ENCODE assay signal across 10 mouse cellular contexts in the genomic region with DNA sequence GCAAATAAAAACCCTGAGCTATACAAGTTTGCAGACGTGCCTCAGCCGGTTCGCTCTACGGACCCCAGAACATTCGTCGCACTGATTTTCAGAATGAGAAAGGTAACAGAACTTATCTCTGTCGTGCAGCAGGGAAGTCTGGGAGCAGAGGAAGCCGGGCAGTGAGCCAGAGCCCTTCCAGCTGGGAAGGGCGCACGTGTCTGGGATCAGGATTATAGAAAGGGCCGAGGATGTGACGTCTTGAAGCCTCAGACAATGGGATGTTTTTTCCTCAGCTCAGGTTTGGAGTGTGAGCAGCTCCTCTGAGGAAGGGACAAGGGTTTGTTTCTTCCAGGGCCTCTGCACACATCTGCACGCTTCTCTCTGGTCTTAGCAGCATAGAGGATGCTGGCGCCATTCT. TPM values are rescaled to one million over a fixed set of nuclear protein-coding genes. Genes with fewer than 3 reads are reported as not detected.
DNase-seq lines count a peak whose midpoint lies in the region; ATAC-seq and TF ChIP-seq lines count a peak whose summit lies in the region.
"Had no signal": no experiment of that assay in that cellular context is flagged by ENCODE, and none has a peak within 500 bp of the region (broad histone marks: within the 10 kb centered on the region; RNA-seq: fewer than 3 reads in every experiment).

No protein-coding gene starts in this region.

- TF ChIP-seq EP300 in heart, adult 2 months (IDR thresholded peaks at IDR 0.05; ENCODE audit: insufficient read depth, low read depth, low read length) = peak; percentile 98

- no peak for ATAC-seq in hindbrain, embryonic 11.5 days (ENCODE audit: low FRiP score)

- peak; percentile 86; the same call in 1 of the 2 replicates for TF ChIP-seq POLR2A in heart, adult 2 months (IDR thresholded peaks at IDR 0.05; ENCODE audit: insufficient read depth, low read depth, low read length)
- no peak for TF ChIP-seq POLR2A in lung, adult 2 months (IDR thresholded peaks at IDR 0.05; ENCODE audit: borderline replicate concordance, extremely low read depth, low read depth, low read length)

- peaks cover 59% of the 10 kb centered on the region for H3K4me1 ChIP-seq in hindbrain, embryonic 10.5 days (replicated peaks)
- H3K4me1 ChIP-seq in hindbrain, embryonic 11.5 days (replicated peaks; ENCODE audit: control insufficient read depth, insufficient read depth, low read length) = peaks cover 9% of the 10 kb centered on the region
- peaks cover 11% of the 10 kb centered on the region for H3K4me1 ChIP-seq in heart, adult 2 months (ENCODE audit: control insufficient read depth, insufficient read depth, low read length)
- H3K4me1 ChIP-seq in lung, adult 2 months (ENCODE audit: control insufficient read depth, insufficient read depth, low read length) = peaks cover 3% of the 10 kb centered on the region; the same call in 1 of the 2 replicates

- no peak overlapping the region for H3K4me2 ChIP-seq in hindbrain, embryonic 11.5 days (replicated peaks; ENCODE audit: low read depth, low read length)

- H3K27me3 ChIP-seq in hindbrain, embryonic 10.5 days (ENCODE audit: insufficient read depth, poor library complexity, severe bottlenecking) = no peaks in the 10 kb centered on the region; the same call in 1 of the 2 replicates
- H3K27me3 ChIP-seq in hindbrain, embryonic 11.5 days (ENCODE audit: control insufficient read depth, insufficient read depth, low read length) = no peaks in the 10 kb centered on the region
- no peaks in the 10 kb centered on the region for H3K27me3 ChIP-seq in heart, adult 2 months (ENCODE audit: control insufficient read depth, insufficient read depth, low read length)

- no peak overlapping the region for H3K9ac ChIP-seq in hindbrain, embryonic 11.5 days (ENCODE audit: low read depth, low read length)
- H3K9ac ChIP-seq in heart, adult 2 months (ENCODE audit: low read depth, low read length) = peak overlapping the region; percentile 59

- H3K9me3 ChIP-seq in hindbrain, embryonic 10.5 days = no peaks in the 10 kb centered on the region
- H3K9me3 ChIP-seq in hindbrain, embryonic 11.5 days (ENCODE audit: control insufficient read depth, low read length) = no peaks in the 10 kb centered on the region

- H3K27ac ChIP-seq in hindbrain, embryonic 10.5 days = peak overlapping the region; percentile 70
- no peak overlapping the region; the same call in 1 of the 2 replicates for H3K27ac ChIP-seq in hindbrain, embryonic 11.5 days (ENCODE audit: low read depth, low read length)
- H3K27ac ChIP-seq in heart, adult 2 months = peak overlapping the region; percentile 96
- H3K27ac ChIP-seq: macrophage had no signal

- H3K79me2 ChIP-seq in heart, adult 2 months (replicated peaks; ENCODE audit: control insufficient read depth, insufficient read depth, low read length) = no peaks in the 10 kb centered on the region

- DNase-seq in hindbrain, embryonic 10.5 days (ENCODE audit: low spot score) = no peak
- no peak for DNase-seq in hindbrain, embryonic 11.5 days (ENCODE audit: low spot score)
- peak; percentile 58 to 73 for DNase-seq in adrenal gland, postnatal 36 days
- peak; percentile 86 to 89 for DNase-seq in heart, adult 2 months
- peak; percentile 71 for DNase-seq in kidney, adult 18-20 months
- peak; percentile 50 for DNase-seq in lung, adult 2 months
- DNase-seq in thymus, postnatal 4 days = no peak
- DNase-seq in thymus, postnatal 14 days = no peak

- 73% methylated on average over 14 of the region's 14 CpGs for WGBS in hindbrain, embryonic 10.5 days
- whole genome bisulfite sequencing in hindbrain, embryonic 11.5 days = 74% methylated on average over 14 of the region's 14 CpGs
- WGBS in heart, adult 2 months = 15% methylated on average over 14 of the region's 14 CpGs
- 29% methylated on average over 14 of the region's 14 CpGs for WGBS in lung, adult 2 months

- intact Hi-C loops in heart, adult 2 months (cut with DNase I) = loop anchor here (1.0 kb wide), 1 partner anchor 13 kb away; no protein-coding TSS in a partner anchor

- H3K36me3 ChIP-seq in hindbrain, embryonic 10.5 days = no peaks in the 10 kb centered on the region
- no peaks in the 10 kb centered on the region for H3K36me3 ChIP-seq in hindbrain, embryonic 11.5 days (ENCODE audit: control insufficient read depth, insufficient read depth, low read length)
- peaks cover 5% of the 10 kb centered on the region for H3K36me3 ChIP-seq in heart, adult 2 months (ENCODE audit: control insufficient read depth, insufficient read depth, low read length)

- no peak overlapping the region for H3K4me3 ChIP-seq in hindbrain, embryonic 10.5 days
- no peak overlapping the region for H3K4me3 ChIP-seq in hindbrain, embryonic 11.5 days (ENCODE audit: low read depth, low read length)
- peak overlapping the region; percentile 64 for H3K4me3 ChIP-seq in heart, adult 2 months
- H3K4me3 ChIP-seq in lung, adult 2 months (replicated peaks; ENCODE audit: extremely low read depth, low read depth, low read length) = no peak overlapping the region

- TF ChIP-seq CTCF in heart, adult 2 months (IDR thresholded peaks at IDR 0.05) = no peak
- TF ChIP-seq CTCF in lung, adult 2 months (IDR thresholded peaks at IDR 0.05; ENCODE audit: insufficient read depth, low read length) = no peak

RNA-seq across cellular contexts. Expression of a gene that starts 1.6 kb away (rescaled TPM):
- polyA plus RNA-seq in hindbrain, embryonic 10.5 days (2016; fragmentation: Nextera tagmentation; extraction: Ambion mirVana) = 40.6 and 45.9 TPM in 2 replicates
- 61.5 and 61.9 TPM in 2 replicates for polyA plus RNA-seq in hindbrain, embryonic 11.5 days (2014; fragmentation: Nextera tagmentation; extraction: Ambion mirVana)
- 10 to 100 TPM; 24.9 to 34.7 TPM for total RNA-seq in adrenal gland, postnatal 36 days (2021)
- 100 to 1,000 TPM; 182 to 219 TPM for total RNA-seq in heart, adult 2 months (2021)
- polyA plus RNA-seq in heart, adult 2 months (2012; rRNA removed) = 122 and 281 TPM in 2 replicates
- 214 and 298 TPM in 2 replicates for polyA plus RNA-seq in lung, adult 2 months (2012; rRNA removed)
- polyA plus RNA-seq: macrophage had no signal

RNA-seq across cellular contexts. Expression of a gene that starts 37.7 kb away (rescaled TPM):
- polyA plus RNA-seq in hindbrain, embryonic 10.5 days (2016; fragmentation: Nextera tagmentation; extraction: Ambion mirVana) = not detected in 2 replicates
- polyA plus RNA-seq in hindbrain, embryonic 11.5 days (2014; fragmentation: Nextera tagmentation; extraction: Ambion mirVana) = not detected in 2 replicates
- total RNA-seq in adrenal gland, postnatal 36 days (2021) = not detected
- total RNA-seq in heart, adult 2 months (2021) = not detected
- not detected in 2 replicates for polyA plus RNA-seq in heart, adult 2 months (2012; rRNA removed)
- polyA plus RNA-seq in lung, adult 2 months (2012; rRNA removed) = not detected in 2 replicates
- polyA plus RNA-seq: embryonic facial prominence, embryonic 11.5 days; macrophage had no signal

RNA-seq across cellular contexts. Expression of a gene that starts 55.4 kb away (rescaled TPM):
- polyA plus RNA-seq in hindbrain, embryonic 10.5 days (2016; fragmentation: Nextera tagmentation; extraction: Ambion mirVana) = not detected in 2 replicates
- not detected in 2 replicates for polyA plus RNA-seq in hindbrain, embryonic 11.5 days (2014; fragmentation: Nextera tagmentation; extraction: Ambion mirVana)
- not detected for total RNA-seq in adrenal gland, postnatal 36 days (2021)
- total RNA-seq in heart, adult 2 months (2021) = not detected
- not detected in 2 replicates for polyA plus RNA-seq in heart, adult 2 months (2012; rRNA removed)
- not detected in 2 replicates for polyA plus RNA-seq in lung, adult 2 months (2012; rRNA removed)
- polyA plus RNA-seq: embryonic facial prominence, embryonic 11.5 days; macrophage had no signal

Comparison
In these comparisons a context has a peak if more than half of its experiments do, and no peak if none do; other contexts are left out.
1. DNase-seq: peak in adrenal gland, postnatal 36 days (2 of 2), heart, adult 2 months (2 of 2), kidney, adult 18-20 months (single experiment) and lung, adult 2 months (single experiment); none in hindbrain, embryonic 10.5 days (single experiment), hindbrain, embryonic 11.5 days (single experiment), thymus, postnatal 4 days (single experiment) and thymus, postnatal 14 days (single experiment).